Mouse (Mus musculus): ENCODE results near the gene Gli1.
"Not testable (repeated sequence)": the region's sequence is repeated elsewhere in the genome, so short reads cannot be mapped to it uniquely, and the experiment has no call there.

The Gli1 gene

GRCm38 (mm10) chr10:127322178-127322577 is 19.6 kb downstream of the Gli1 start:
- in situ Hi-C loops (cut with MboI, MseI) = no loop called here

GRCm38 (mm10) chr10:127321621-127322020 is 20.2 kb downstream of the Gli1 start, which contains the start of gene Arhgap9:
Arhgap9 (plus strand) TSS chr10:127321964.
- in situ Hi-C loops (cut with MboI, MseI) = no loop called here

GRCm38 (mm10) chr10:127319969-127320368 is 21.8 kb downstream of the Gli1 start:
- in situ Hi-C loops (cut with MboI, MseI) = no loop called here

- in situ Hi-C loops (cut with MboI, MseI) = no loop called here
These were observed 23.8 kb downstream of the Gli1 start for GRCm38 (mm10) chr10:127318009-127318408.

- in situ Hi-C loops (cut with MboI, MseI) = no loop called here
These were observed 24.5 kb downstream of the Gli1 start for GRCm38 (mm10) chr10:127317277-127317676.

- in situ Hi-C loops (cut with MboI, MseI) = not testable (repeated sequence)
These were observed 26.8 kb downstream of the Gli1 start for GRCm38 (mm10) chr10:127314950-127315349.

GRCm38 (mm10) chr10:127313516-127313915 is 28.3 kb downstream of the Gli1 start:
- in situ Hi-C loops (cut with MboI, MseI) = not testable (repeated sequence)

GRCm38 (mm10) chr10:127312858-127313257 is 28.9 kb downstream of the Gli1 start:
- in situ Hi-C loops (cut with MboI, MseI) = no loop called here

GRCm38 (mm10) chr10:127312356-127312676 is 29.5 kb downstream of the Gli1 start:
- in situ Hi-C loops (cut with MboI, MseI) = no loop called here

- in situ Hi-C loops (cut with MboI, MseI) = no loop called here
These were observed 30.1 kb downstream of the Gli1 start, which contains the start of gene Mars for GRCm38 (mm10) chr10:127311476-127312355. Mars (minus strand) TSS chr10:127311786.

- in situ Hi-C loops (cut with MboI, MseI) = no loop called here
These were observed 31.0 kb downstream of the Gli1 start for GRCm38 (mm10) chr10:127310523-127311475.

GRCm38 (mm10) chr10:127309167-127309566 is 32.6 kb downstream of the Gli1 start:
- in situ Hi-C loops (cut with MboI, MseI) = not testable (repeated sequence)

- in situ Hi-C loops (cut with MboI, MseI) = no loop called here
These were observed 38.6 kb downstream of the Gli1 start for GRCm38 (mm10) chr10:127303136-127303535.

- in situ Hi-C loops (cut with MboI, MseI) = no loop called here
These were observed 41.4 kb downstream of the Gli1 start for GRCm38 (mm10) chr10:127300361-127300760.

- in situ Hi-C loops (cut with MboI, MseI) = no loop called here
These were observed 44.5 kb downstream of the Gli1 start for GRCm38 (mm10) chr10:127297015-127297871.

- in situ Hi-C loops (cut with MboI, MseI) = no loop called here
These were observed 45.6 kb downstream of the Gli1 start for GRCm38 (mm10) chr10:127295986-127296794.

- in situ Hi-C loops (cut with MboI, MseI) = no loop called here
These were observed 46.8 kb downstream of the Gli1 start for GRCm38 (mm10) chr10:127294895-127295510.

- in situ Hi-C loops (cut with MboI, MseI) = no loop called here
These were observed 48.1 kb downstream of the Gli1 start for GRCm38 (mm10) chr10:127293590-127294113.

GRCm38 (mm10) chr10:127292987-127293538 is 48.7 kb downstream of the Gli1 start:
- in situ Hi-C loops (cut with MboI, MseI) = no loop called here
